Mouse (Mus musculus) erythroblast, embryonic 14.5 days (primary cell): Measurements from ENCODE around the gene Arhgap25. TPM values are rescaled to one million over a fixed set of nuclear protein-coding genes. Genes with fewer than 3 reads are reported as not detected.
"Not testable (repeated sequence)": the region's sequence is repeated elsewhere in the genome, so short reads cannot be mapped to it uniquely, and the experiment has no call there.

ENCODE experiments used
- H3K27me3 ChIP-seq: 2 replicates; pipeline ENCODE4 v1.6.1; 2012; ENCODE audit warnings: inconsistent platforms; ENCODE audit not compliant: control insufficient read depth
- H3K36me3 ChIP-seq: 2 replicates; pipeline ENCODE4 v1.6.1; 2012; ENCODE audit warnings: mild to moderate bottlenecking, inconsistent platforms; ENCODE audit not compliant: control insufficient read depth
- H3K4me1 ChIP-seq: 2 replicates; pipeline ENCODE4 v1.6.1; 2012; ENCODE audit warnings: inconsistent platforms; ENCODE audit not compliant: control insufficient read depth
- H3K4me3 ChIP-seq: replicated peaks from 2 replicates; pipeline ENCODE3; 2012; ENCODE audit warnings: moderate library complexity, mild to moderate bottlenecking, inconsistent platforms
- H3K9me3 ChIP-seq: 2 replicates; pipeline ENCODE4 v1.6.1; 2012; ENCODE audit warnings: low read length, inconsistent platforms, mixed read lengths; ENCODE audit not compliant: control insufficient read depth
- GATA1 ChIP-seq: IDR thresholded peaks from 2 replicates; pipeline ENCODE4 v1.6.1; 2012; ENCODE audit warnings: low read length, inconsistent platforms, mixed read lengths
- TAL1 ChIP-seq: IDR thresholded peaks from 3 replicates; pipeline ENCODE4 v1.6.1; 2012; ENCODE audit warnings: low read length, inconsistent platforms, mixed read lengths
- polyA plus RNA-seq: library from polyadenylated mRNA; stranded (reverse); fragments of >175 nt; gene quantifications from 2 replicates; pipeline ENCODE4 v1.2.3, GENCODE M21; 2012

Gene Arhgap25
- polyA plus RNA-seq, 1 experiment: not detected

DNA sequence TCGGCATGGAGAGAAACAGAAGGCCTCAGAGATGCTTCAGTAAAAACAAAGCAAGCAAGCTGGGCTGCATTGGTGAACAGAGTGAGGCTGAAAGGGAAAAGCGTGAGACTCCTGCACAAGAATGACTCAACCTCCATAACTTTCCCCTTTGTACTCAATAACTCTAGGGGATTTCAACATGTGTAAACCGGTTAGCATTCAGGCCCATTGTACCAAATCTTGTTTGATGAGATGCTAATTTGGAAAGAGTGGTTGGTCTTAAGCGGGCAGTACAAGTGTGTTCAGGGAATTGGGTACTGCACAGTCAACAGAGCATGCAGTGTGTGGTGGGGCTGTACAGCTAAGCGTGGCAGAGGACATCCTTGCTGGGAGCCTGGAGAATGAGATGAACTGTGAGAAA lies 57.8 kb downstream of the Arhgap25 start:
- Histone ChIP-seq H3K27me3 (no peaks in the 10 kb centered on the region), H3K9me3 (no peaks in the 10 kb centered on the region), H3K36me3 (no peaks in the 10 kb centered on the region), H3K4me1 (peaks cover 2% of the 10 kb centered on the region; the same call in 1 of the 2 replicates), H3K4me3 (no peak overlapping the region)
- TF ChIP-seq TAL1 (no peak), GATA1 (no peak)

DNA sequence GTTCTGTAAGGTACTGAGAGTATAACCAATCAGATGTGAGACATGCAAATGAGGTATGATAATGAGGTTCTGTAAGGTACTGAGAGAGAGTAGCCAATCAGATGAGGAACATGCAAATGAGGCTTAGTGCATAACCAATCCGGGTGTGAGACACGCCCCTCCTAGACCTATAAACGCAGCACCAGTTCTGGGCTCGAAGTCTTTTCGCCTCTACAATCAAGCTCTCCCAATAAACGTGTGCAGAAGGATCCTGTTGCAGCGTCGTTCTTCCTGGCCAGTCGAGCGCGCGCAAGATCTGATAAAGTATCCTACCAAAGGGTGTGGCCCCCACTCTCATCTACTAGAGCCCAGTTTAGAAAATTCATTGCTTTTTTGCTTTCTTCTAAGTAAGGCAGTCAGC lies 63.0 kb downstream of the Arhgap25 start:
- H3K9me3 ChIP-seq, H3K36me3 ChIP-seq, H3K27me3 ChIP-seq: not testable (repeated sequence)

DNA sequence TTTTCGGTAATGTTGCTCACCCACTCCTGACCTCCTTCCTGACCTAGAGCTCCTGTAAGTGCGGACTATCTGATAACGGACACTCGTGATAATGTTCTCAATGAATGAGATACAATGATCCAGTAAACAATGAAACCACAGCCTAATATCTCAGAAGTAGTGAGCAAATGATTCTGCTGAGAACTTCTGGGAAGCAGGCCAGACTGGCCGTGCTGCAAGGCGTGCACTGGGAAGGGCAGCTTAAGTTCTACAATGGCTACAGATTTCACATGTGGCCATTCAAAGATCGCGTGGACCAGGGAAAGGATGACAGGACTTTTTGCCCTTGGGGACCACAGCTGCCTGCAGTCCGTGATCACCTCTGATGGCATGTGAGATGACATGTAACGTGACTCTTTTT lies 64.7 kb downstream of the Arhgap25 start:
- TF ChIP-seq TAL1 (no peak), GATA1 (no peak)
- Histone ChIP-seq H3K4me1 (peaks cover 4% of the 10 kb centered on the region; the same call in 1 of the 2 replicates), H3K9me3 (no peaks in the 10 kb centered on the region; the same call in 1 of the 2 replicates), H3K27me3 (no peaks in the 10 kb centered on the region), H3K4me3 (no peak overlapping the region), H3K36me3 (no peaks in the 10 kb centered on the region)

More for the DNA sequence above, 63.0 kb downstream of the Arhgap25 start:
- not testable (repeated sequence) for H3K4me3 ChIP-seq, H3K4me1 ChIP-seq

DNA sequence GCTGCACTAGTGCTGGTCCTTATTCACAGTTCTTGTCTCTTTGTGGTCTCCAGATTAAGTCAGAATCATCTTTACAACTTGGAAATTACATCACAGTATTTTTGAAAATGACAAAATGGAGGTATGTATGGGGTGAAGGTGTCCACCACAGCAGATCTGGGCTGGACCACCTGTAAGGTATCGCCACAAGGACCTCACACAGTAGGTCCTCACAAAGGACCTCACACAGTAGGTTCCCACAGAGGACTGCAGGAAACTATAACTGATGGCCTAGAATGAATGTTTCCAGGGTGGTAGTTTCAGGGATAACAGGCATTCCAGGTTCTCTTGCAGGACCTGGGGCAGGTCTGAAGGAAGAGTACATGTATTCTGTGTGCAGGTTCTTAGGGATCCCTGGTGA lies 65.7 kb downstream of the Arhgap25 start:
- Histone ChIP-seq H3K4me3 (no peak overlapping the region), H3K27me3 (no peaks in the 10 kb centered on the region), H3K4me1 (peaks cover 4% of the 10 kb centered on the region; the same call in 1 of the 2 replicates), H3K9me3 (no peaks in the 10 kb centered on the region; the same call in 1 of the 2 replicates), H3K36me3 (no peaks in the 10 kb centered on the region)
- TF ChIP-seq TAL1: no peak
- no peak for TF ChIP-seq GATA1

DNA sequence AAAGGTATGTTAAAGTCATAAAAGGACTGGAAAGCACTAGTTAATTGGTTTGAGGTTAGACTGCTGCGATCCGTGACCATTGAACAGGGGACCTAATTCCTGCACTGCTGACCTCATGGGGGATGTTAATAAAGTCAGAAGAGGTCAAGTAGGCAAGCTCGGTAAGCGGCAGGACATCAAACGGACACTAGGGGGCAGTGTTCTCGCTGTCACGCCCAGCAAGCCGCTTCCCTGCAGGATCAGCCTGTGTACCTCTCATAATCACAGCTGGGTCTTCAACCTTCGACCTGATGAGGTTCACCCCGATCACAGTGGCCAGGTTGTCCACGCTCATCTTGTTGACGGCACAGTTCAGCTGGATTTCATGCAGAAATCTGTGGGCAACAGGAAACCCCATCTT lies 66.8 kb downstream of the Arhgap25 start:
- Histone ChIP-seq H3K4me1 (peaks cover 4% of the 10 kb centered on the region; the same call in 1 of the 2 replicates), H3K27me3 (no peaks in the 10 kb centered on the region), H3K9me3 (no peaks in the 10 kb centered on the region; the same call in 1 of the 2 replicates), H3K36me3 (no peaks in the 10 kb centered on the region), H3K4me3 (no peak overlapping the region)
- no peak for TF ChIP-seq TAL1
- TF ChIP-seq GATA1: no peak

DNA sequence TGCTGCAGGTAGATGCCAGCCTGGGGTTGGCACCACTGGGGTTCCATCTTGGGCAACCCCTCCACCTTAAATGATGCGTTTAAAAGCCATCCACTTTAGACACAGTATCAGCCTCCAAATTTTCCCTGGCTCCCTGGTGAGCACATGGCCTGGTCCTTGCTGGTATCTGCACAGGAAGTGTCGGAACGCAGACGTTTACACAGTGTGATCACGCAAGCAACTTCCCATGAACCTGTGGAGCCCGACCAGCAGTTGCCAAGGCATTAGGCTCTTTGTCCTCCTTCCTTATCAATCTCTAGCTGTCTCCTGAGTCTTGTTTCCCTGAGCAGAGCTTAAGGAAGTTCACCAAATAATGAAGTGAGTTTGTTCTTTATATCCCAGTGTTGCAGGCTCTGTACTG lies 77.6 kb downstream of the Arhgap25 start:
- Histone ChIP-seq H3K4me3 (no peak overlapping the region), H3K36me3 (no peaks in the 10 kb centered on the region), H3K27me3 (no peaks in the 10 kb centered on the region; the same call in 1 of the 2 replicates), H3K9me3 (no peaks in the 10 kb centered on the region), H3K4me1 (no peaks in the 10 kb centered on the region)
- TF ChIP-seq TAL1 (no peak), GATA1 (no peak)

DNA sequence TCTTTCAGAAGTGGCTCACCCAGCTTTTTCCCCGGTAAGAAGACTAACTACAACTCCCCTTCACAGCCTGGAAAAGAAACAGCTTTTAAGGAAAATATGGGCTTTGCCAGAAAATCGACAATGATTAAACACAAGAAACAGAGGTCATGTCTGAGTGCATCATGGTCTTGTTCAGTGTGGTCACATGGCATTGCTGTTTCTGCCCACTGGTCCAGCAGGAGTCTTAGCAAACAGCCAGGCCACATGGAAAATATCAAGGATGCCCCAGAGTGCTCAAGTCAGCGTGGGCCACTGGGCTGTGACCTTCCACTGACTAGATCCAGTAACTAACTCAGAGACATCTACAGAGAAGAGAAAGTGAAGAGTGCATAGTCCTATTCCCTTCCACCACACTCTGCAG lies 81.3 kb downstream of the Arhgap25 start:
- Histone ChIP-seq H3K4me3 (no peak overlapping the region), H3K4me1 (no peaks in the 10 kb centered on the region), H3K36me3 (no peaks in the 10 kb centered on the region), H3K27me3 (peaks cover 7% of the 10 kb centered on the region), H3K9me3 (no peaks in the 10 kb centered on the region)
- no peak for TF ChIP-seq GATA1

DNA sequence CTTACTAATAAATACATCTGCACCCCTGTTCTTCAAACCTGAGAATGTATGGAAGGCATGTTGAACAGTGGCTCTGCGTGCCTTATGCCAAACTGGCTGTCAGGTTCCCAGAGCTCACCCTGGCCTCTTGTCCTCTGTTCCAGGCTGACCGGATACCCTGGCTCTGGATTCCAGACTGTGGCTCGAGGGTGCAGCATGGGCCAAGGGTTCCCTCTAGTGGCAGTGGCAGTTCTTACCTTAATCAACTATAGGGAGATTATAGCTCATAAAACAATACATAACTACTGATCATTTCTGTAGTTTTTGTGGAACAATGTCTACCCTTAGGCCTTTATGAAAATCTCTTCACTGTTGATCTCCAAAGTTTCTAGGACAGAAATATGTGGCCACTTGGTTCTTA lies 82.0 kb downstream of the Arhgap25 start:
- Histone ChIP-seq H3K27me3 (peaks cover 10% of the 10 kb centered on the region), H3K9me3 (no peaks in the 10 kb centered on the region), H3K4me1 (no peaks in the 10 kb centered on the region), H3K4me3 (no peak overlapping the region), H3K36me3 (no peaks in the 10 kb centered on the region)
- TF ChIP-seq TAL1 (no peak), GATA1 (no peak)

DNA sequence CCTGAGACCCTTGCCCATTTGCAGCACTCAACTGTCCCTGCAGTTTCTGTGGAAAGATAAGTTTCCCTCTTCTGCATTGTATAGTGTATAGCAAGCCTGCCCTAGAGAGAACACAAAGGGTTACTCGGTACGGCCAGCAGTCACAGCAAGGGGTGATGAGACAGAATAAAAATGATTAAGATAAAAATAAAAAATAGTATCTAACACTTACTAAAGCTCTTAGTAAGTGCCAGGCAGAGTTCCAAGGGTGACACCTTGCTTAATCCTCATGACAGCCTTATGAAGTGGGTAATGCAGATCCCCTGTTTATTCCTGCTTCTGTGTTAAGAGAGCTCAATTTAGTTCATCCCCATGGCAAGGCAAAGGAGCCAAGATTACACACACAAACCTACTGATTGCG lies 83.5 kb downstream of the Arhgap25 start:
- Histone ChIP-seq H3K4me1 (no peaks in the 10 kb centered on the region), H3K4me3 (no peak overlapping the region), H3K36me3 (no peaks in the 10 kb centered on the region), H3K9me3 (no peaks in the 10 kb centered on the region), H3K27me3 (peaks cover 10% of the 10 kb centered on the region)
- TF ChIP-seq TAL1 (no peak), GATA1 (no peak)

DNA sequence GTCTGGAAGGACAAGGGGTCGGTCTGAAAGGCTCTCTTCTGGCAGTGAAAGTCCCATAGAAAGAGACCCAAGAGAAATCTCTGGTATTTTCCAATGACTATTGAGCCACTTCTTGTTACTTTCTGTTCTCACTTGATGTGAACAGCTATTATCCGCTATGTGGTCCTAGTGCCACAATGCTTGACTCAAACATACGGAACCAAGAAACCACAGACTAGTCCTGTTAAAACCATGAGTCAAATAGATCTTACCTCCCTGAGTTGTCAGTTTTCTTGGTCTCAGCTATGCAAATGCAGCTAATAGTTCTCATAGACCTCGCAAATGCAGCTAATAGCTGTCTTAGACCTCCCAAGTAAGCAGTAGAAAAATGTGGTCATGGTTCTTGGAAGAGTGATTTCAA lies 85.8 kb downstream of the Arhgap25 start:
- no peak for TF ChIP-seq TAL1
- TF ChIP-seq GATA1: no peak
- H3K36me3 ChIP-seq: no peaks in the 10 kb centered on the region
- H3K9me3 ChIP-seq: no peaks in the 10 kb centered on the region
- H3K27me3 ChIP-seq: peaks cover 10% of the 10 kb centered on the region
- no peaks in the 10 kb centered on the region for H3K4me1 ChIP-seq
- no peak overlapping the region for H3K4me3 ChIP-seq
